7 mouse cellular contexts compared by ENCODE assay signal in the genomic region with DNA sequence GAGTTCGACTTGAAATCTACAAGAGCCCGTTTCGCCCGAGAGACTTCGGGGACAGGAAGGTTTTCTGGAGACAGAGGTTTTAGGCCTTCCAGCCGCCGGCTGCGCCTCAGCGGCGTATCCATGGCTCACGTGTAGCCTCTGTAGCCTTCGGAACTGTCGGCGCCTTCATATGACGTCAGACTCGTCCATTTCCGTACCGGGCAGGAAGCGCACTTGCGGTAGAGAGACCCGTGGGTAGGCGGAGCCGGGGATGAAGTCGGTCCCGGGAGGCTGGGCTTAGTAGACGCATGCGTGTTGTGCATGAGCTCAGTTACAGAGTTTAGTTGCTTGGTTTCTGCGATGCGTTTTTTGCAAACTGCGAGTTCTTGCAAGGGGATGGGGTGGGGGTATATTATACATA. TPM values are rescaled to one million over a fixed set of nuclear protein-coding genes. Genes with fewer than 3 reads are reported as not detected.
DNase-seq lines count a peak whose midpoint lies in the region; ATAC-seq and TF ChIP-seq lines count a peak whose summit lies in the region.

A gene (minus strand): TSS at position 155 of the 400 bp plus-strand sequence.

- peak within 1 kb of the TSS; percentile 98 for H3K4me3 ChIP-seq in embryonic facial prominence, embryonic 10.5 days
- H3K4me3 ChIP-seq in intestine, postnatal 0 days (ENCODE audit: low read depth, low read length) = peak within 1 kb of the TSS; percentile 73
- H3K4me3 ChIP-seq in midbrain, embryonic 12.5 days = peak within 1 kb of the TSS; percentile 74
- peak within 1 kb of the TSS; percentile 78 for H3K4me3 ChIP-seq in small intestine, adult 2 months (ENCODE audit: low read depth, low read length)

- peak; percentile 58 for TF ChIP-seq POLR2A in small intestine, adult 2 months (IDR thresholded peaks at IDR 0.05; ENCODE audit: low read depth, low read length)

- intact Hi-C loops in left cerebral cortex, postnatal 4 days (cut with DNase I) = no loop called here

- H3K27ac ChIP-seq in embryonic facial prominence, embryonic 10.5 days (replicated peaks) = peak within 1 kb of the TSS; percentile 75
- H3K27ac ChIP-seq in intestine, postnatal 0 days (ENCODE audit: low read depth, low read length) = peak within 1 kb of the TSS; percentile 57
- H3K27ac ChIP-seq in midbrain, embryonic 12.5 days (replicated peaks) = 0 out of 2 replicates have a peak within 1 kb of the TSS, but pooled peaks have one; percentile 25
- H3K27ac ChIP-seq in small intestine, adult 2 months (ENCODE audit: insufficient read depth, low read depth, low read length) = peak within 1 kb of the TSS; percentile 11; the same call in 1 of the 2 replicates

- no peak for TF ChIP-seq CTCF in intestine, postnatal 0 days (IDR thresholded peaks at IDR 0.05; ENCODE audit: low read depth)
- no peak for TF ChIP-seq CTCF in small intestine, adult 2 months (IDR thresholded peaks at IDR 0.05; ENCODE audit: extremely low read depth, insufficient read length, insufficient replicate concordance, low read depth, low read length)

- ATAC-seq in intestine, postnatal 0 days = peak; percentile 98
- peak; percentile 98 for ATAC-seq in midbrain, embryonic 12.5 days (ENCODE audit: low FRiP score, low read depth)

- H3K4me2 ChIP-seq in intestine, postnatal 0 days (replicated peaks; ENCODE audit: low read depth) = peak within 1 kb of the TSS; percentile 87
- H3K4me2 ChIP-seq in midbrain, embryonic 12.5 days (replicated peaks) = peak within 1 kb of the TSS; percentile 100

- H3K27me3 ChIP-seq in embryonic facial prominence, embryonic 10.5 days (replicated peaks; ENCODE audit: low read depth, poor library complexity, severe bottlenecking) = no peaks in the 10 kb centered on the region
- H3K27me3 ChIP-seq in intestine, postnatal 0 days (replicated peaks; ENCODE audit: control insufficient read depth, insufficient read depth, low read length) = no peaks in the 10 kb centered on the region
- no peaks in the 10 kb centered on the region for H3K27me3 ChIP-seq in midbrain, embryonic 12.5 days
- H3K27me3 ChIP-seq in small intestine, adult 2 months (ENCODE audit: control insufficient read depth, insufficient read depth, low read length) = no peaks in the 10 kb centered on the region

- peak within 1 kb of the TSS; percentile 84 for H3K9ac ChIP-seq in intestine, postnatal 0 days (ENCODE audit: low read depth, low read length)
- peak within 1 kb of the TSS; percentile 90 for H3K9ac ChIP-seq in midbrain, embryonic 12.5 days (replicated peaks)

- DNase-seq in adrenal gland, postnatal 10 days = peak; percentile 98
- peak; percentile 97 for DNase-seq in embryonic facial prominence, embryonic 10.5 days (ENCODE audit: low spot score)
- DNase-seq in gonadal fat pad, adult 2 months (ENCODE audit: low read depth) = peak; percentile 83
- DNase-seq in left cerebral cortex, postnatal 4 days = peak; percentile 97

- WGBS in embryonic facial prominence, embryonic 10.5 days = under 1% methylated on average over 30 of the region's 30 CpGs
- WGBS in intestine, postnatal 0 days = under 1% methylated on average over 30 of the region's 30 CpGs
- 1% methylated on average over 30 of the region's 30 CpGs for WGBS in midbrain, embryonic 12.5 days
- WGBS in small intestine, adult 2 months = under 1% methylated on average over 30 of the region's 30 CpGs

- H3K9me3 ChIP-seq in embryonic facial prominence, embryonic 10.5 days = no peaks in the 10 kb centered on the region
- H3K9me3 ChIP-seq in intestine, postnatal 0 days (ENCODE audit: control insufficient read depth) = no peaks in the 10 kb centered on the region
- H3K9me3 ChIP-seq in midbrain, embryonic 12.5 days = no peaks in the 10 kb centered on the region

- peaks cover 46% of the 10 kb centered on the region for H3K4me1 ChIP-seq in embryonic facial prominence, embryonic 10.5 days
- H3K4me1 ChIP-seq in intestine, postnatal 0 days (replicated peaks; ENCODE audit: control insufficient read depth, insufficient read depth, low read length) = 0 out of 2 replicates have a peak, but pooled peaks cover 8% of the 10 kb centered on the region
- H3K4me1 ChIP-seq in midbrain, embryonic 12.5 days = peaks cover 30% of the 10 kb centered on the region
- peaks cover 12% of the 10 kb centered on the region for H3K4me1 ChIP-seq in small intestine, adult 2 months (ENCODE audit: control insufficient read depth, insufficient read depth, insufficient read length, low read length)

- peaks cover 33% of the 10 kb centered on the region for H3K36me3 ChIP-seq in embryonic facial prominence, embryonic 10.5 days (replicated peaks)
- H3K36me3 ChIP-seq in intestine, postnatal 0 days (ENCODE audit: control insufficient read depth, insufficient read depth) = peaks cover 15% of the 10 kb centered on the region; the same call in 1 of the 2 replicates
- peaks cover 21% of the 10 kb centered on the region for H3K36me3 ChIP-seq in midbrain, embryonic 12.5 days
- peaks cover 10% of the 10 kb centered on the region for H3K36me3 ChIP-seq in small intestine, adult 2 months (ENCODE audit: control insufficient read depth, insufficient read depth, low read length)

RNA-seq across cellular contexts. Expression of the gene that starts here (rescaled TPM):
- 10 to 100 TPM; 11.2 to 14.4 TPM for total RNA-seq in adrenal gland, postnatal 10 days (2021)
- polyA plus RNA-seq in embryonic facial prominence, embryonic 10.5 days (2016; fragmentation: Nextera tagmentation; extraction: Ambion mirVana) = 47.2 and 51.5 TPM in 2 replicates
- 4.8 and 6.5 TPM in 2 replicates for polyA plus RNA-seq in gonadal fat pad, adult 2 months (2012; rRNA removed)
- 11.0 and 12.4 TPM in 2 replicates for polyA plus RNA-seq in intestine, postnatal 0 days (2015; fragmentation: Nextera tagmentation; extraction: Ambion mirVana)
- 10 to 100 TPM; 10.0 to 11.4 TPM for total RNA-seq in left cerebral cortex, postnatal 4 days (2021)
- polyA plus RNA-seq in midbrain, embryonic 12.5 days (2016; fragmentation: Nextera tagmentation; extraction: Ambion mirVana) = 21.6 and 23.7 TPM in 2 replicates
- 2.5 and 3.2 TPM in 2 replicates for polyA plus RNA-seq in small intestine, adult 2 months (2012; rRNA removed)

Comparison
In these comparisons a context has a peak if more than half of its experiments do, and no peak if none do; other contexts are left out.
1. Peak in every context shown above with its lines: DNase-seq, ATAC-seq, H3K4me3 ChIP-seq and H3K27ac ChIP-seq.
2. H3K27ac ChIP-seq: peak in every context shown above with its lines; median percentile 75 in embryonic facial prominence, embryonic 10.5 days; 57 in intestine, postnatal 0 days; 25 in midbrain, embryonic 12.5 days; 11 in small intestine, adult 2 months.